Mouse (Mus musculus) thymus, adult 2 months (tissue): Measurements from ENCODE around the gene Cabp1.

Experiments
- CTCF ChIP-seq: fragments of 200-500 bp; IDR thresholded peaks from 2 replicates; pipeline ENCODE4 v1.5.1; 2012; ENCODE audit warnings: mild to moderate bottlenecking, control low read depth, low read length, moderate library complexity, borderline replicate concordance; ENCODE audit not compliant: control insufficient read depth, poor library complexity, insufficient read depth; ENCODE audit errors: extremely low read depth
- POLR2A ChIP-seq: fragments of 200-500 bp; IDR thresholded peaks from 2 replicates; pipeline ENCODE4 v1.6.1; 2012; ENCODE audit warnings: mild to moderate bottlenecking, low read length, control low read depth, moderate library complexity; ENCODE audit not compliant: control insufficient read depth, poor library complexity, insufficient read depth; ENCODE audit errors: extremely low read depth

DNA sequence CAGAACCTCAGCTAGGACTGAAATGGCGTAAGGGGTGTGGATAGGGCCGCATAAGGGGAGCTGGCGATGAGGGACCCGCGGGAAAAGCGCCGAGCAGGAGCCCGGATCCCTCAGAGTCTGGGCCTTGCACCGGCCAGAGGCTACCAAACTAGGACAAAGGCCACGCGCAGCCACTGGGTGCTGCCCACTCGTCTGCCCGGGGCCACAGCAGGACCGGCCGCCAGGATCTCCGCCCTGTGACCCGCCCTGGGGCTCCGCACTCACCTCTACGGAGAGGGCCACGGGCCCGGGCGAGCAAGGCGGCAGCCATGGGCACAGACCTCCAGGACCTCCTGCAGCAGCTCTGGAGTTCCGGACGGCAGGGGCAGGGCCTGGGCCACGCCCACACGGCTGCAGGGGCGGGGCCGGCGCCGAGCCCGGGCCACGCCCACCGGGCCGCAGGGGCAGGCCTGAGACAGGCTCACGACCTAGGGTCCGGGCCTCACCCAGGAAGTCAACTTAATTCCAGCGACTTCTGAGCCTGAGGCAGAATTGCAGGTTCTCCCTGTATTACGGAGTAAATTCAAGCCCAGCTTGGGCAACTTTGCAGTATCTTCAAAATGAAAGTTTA, 75.1 kb downstream of the Cabp1 start, which contains the start of gene Acads:
- 0 out of 2 replicates have a peak, but pooled peaks have one; percentile 34 for TF ChIP-seq CTCF
- peak; percentile 50; the same call in 1 of the 2 replicates for TF ChIP-seq POLR2A
